Mouse (Mus musculus): ENCODE data around the gene Gm10842.

DNA sequence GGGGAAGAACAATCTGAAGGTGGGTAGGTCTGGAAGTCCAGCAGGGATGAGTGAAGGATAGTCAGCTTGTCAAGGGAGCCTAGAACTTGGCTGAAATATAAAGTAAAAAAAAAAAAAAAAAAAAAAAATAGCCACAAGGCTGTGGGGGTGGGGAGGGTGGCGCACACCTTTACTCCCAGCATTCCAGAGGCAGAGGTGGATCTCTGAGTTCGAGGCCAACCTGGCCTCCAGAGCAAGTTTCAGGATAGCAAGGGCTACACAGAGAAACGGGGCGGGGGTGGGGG lies 5.3 kb downstream of the Gm10842 start:
- TF ChIP-seq POLR2A (IDR thresholded peaks at IDR 0.05; ENCODE audit: low read depth, low read length) = no peak
- no peak for TF ChIP-seq CTCF (conservative IDR thresholded peaks at IDR 0.05; ENCODE audit: insufficient read depth, insufficient read length, low read depth, low read length)

Data from kidney, adult 2 months (tissue).